Mouse (Mus musculus): ENCODE results near the gene Gale. TPM values are rescaled to one million over a fixed set of nuclear protein-coding genes. Genes with fewer than 3 reads are reported as not detected.
A peak's percentile ranks its signal among the peaks of the same experiment; 100 is the strongest.

Gene Gale
- 51.3 TPM for polyA plus RNA-seq (2012; fragmentation: generic; extraction: Trizol)

DNA sequence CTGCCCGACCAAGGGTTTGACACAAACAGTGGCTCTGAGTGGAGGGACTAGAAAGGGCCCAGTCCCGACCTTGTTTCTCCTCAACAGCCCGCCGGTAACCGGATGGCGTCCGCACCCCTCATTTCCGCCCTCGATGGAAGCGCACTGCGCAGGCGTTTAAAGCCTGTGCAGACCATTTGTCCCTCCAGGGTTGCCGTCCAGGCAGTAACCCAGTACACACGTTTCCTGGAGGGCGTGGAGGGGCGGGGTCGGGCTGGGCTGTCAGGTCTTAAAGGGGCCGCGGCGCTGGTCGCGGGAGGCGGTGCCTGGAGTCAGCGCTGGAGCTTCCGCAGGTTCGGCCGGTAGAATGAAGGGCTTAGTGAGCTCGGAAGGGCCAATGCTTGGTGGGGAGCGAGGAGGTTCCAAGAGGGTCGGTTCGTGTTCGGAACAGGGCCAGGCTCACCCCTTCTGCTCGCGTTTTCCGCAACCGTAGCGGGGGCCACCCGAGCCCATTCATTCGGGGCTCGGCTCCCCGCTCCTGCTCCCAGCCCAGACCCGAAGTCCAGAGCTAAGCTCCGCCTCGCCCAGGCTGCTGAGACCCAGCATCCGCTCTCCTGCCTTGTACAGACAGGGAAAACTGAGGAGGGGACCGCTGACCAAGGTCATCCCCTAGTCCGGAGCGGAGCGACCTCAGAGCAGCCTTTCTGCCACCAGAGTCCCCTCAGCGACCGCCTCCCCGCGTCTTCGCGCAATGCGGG lies at the start of gene Gale:
TSS of gene Gale (plus strand) at position 271 of the 737 bp plus-strand sequence.
- H3K79me2 ChIP-seq (ENCODE audit: control insufficient read depth, insufficient read depth) = no peaks in the 10 kb centered on the region
- H3K27me3 ChIP-seq (ENCODE audit: control insufficient read depth, insufficient read depth, insufficient read length) = no peaks in the 10 kb centered on the region
- peaks cover 5% of the 10 kb centered on the region for H3K36me3 ChIP-seq (ENCODE audit: control insufficient read depth, insufficient read depth)
- H3ac ChIP-seq (ENCODE audit: control insufficient read depth, insufficient read length) = peak within 1 kb of the TSS; percentile 68
- H3K4me2 ChIP-seq (ENCODE audit: low read depth) = peak within 1 kb of the TSS; percentile 99
- H3K4me3 ChIP-seq = peak within 1 kb of the TSS; percentile 97
- TF ChIP-seq TCF12 (IDR thresholded peaks at IDR 0.05; ENCODE audit: insufficient read depth, poor library complexity, severe bottlenecking) (no peak), POLR2AphosphoS2 (IDR thresholded peaks at IDR 0.05; ENCODE audit: insufficient read length, low read depth) (peak; percentile 77), POLR2A (IDR thresholded peaks at IDR 0.05; ENCODE audit: insufficient read length, low read depth) (peak; percentile 90), TCF3 (IDR thresholded peaks at IDR 0.05; ENCODE audit: insufficient read length, low read depth) (no peak)

DNA sequence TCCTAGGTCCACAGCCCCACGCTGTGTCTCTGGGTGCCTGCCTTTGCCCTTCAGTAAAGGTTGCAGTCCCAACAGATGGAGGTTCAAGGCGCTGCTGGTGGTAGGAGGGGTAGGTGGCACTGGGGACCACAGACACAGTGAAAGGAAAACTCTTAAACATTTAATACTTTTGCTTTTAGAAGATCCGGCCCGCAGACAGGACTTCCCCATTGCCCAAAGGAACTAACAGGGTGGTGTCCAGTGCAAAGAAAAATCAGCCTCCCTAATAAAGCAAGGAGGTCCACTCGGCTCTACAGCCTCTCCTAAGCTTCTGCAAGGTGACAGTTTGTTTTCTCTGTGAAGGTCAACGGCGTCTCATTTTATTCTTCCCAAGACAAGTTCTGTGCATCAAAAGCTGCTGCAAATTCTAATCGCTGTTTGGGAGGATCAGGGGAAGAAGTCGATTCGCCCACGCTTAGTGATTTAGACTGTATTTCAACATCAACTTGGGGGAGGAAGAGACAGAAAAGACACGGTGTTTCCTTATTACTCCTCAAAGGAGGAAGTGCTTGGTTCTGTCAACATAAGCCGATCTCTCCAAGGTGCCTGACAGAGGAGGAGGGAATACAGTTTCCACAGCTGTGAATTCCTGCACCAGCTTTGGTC lies 44.8 kb upstream of the Gale start:
- Histone ChIP-seq H3K79me2 (ENCODE audit: control insufficient read depth, insufficient read depth) (no peaks in the 10 kb centered on the region), H3K36me3 (ENCODE audit: control insufficient read depth, insufficient read depth) (no peaks in the 10 kb centered on the region), H3K4me2 (ENCODE audit: low read depth) (no peak overlapping the region), H3K4me3 (no peak overlapping the region), H3ac (ENCODE audit: control insufficient read depth, insufficient read length) (no peak overlapping the region), H3K27me3 (ENCODE audit: control insufficient read depth, insufficient read depth, insufficient read length) (peaks cover 21% of the 10 kb centered on the region)
- TF ChIP-seq TCF3 (IDR thresholded peaks at IDR 0.05; ENCODE audit: insufficient read length, low read depth) = no peak
- TF ChIP-seq POLR2A (IDR thresholded peaks at IDR 0.05; ENCODE audit: insufficient read length, low read depth) = no peak
- TF ChIP-seq E2F4 (IDR thresholded peaks at IDR 0.05; ENCODE audit: insufficient read depth) = no peak
- TF ChIP-seq SRF (IDR thresholded peaks at IDR 0.05; ENCODE audit: control insufficient read depth, insufficient read length, low read depth) = no peak
- no peak for TF ChIP-seq REST (IDR thresholded peaks at IDR 0.05; ENCODE audit: insufficient read depth, insufficient read length)
- no peak for TF ChIP-seq MYOD1 (IDR thresholded peaks at IDR 0.05; ENCODE audit: control insufficient read depth in 1 of 3, insufficient read length in 2 of 3, low read depth in 2 of 3)
- no peak for TF ChIP-seq MAX (IDR thresholded peaks at IDR 0.05; ENCODE audit: low read depth)

DNA sequence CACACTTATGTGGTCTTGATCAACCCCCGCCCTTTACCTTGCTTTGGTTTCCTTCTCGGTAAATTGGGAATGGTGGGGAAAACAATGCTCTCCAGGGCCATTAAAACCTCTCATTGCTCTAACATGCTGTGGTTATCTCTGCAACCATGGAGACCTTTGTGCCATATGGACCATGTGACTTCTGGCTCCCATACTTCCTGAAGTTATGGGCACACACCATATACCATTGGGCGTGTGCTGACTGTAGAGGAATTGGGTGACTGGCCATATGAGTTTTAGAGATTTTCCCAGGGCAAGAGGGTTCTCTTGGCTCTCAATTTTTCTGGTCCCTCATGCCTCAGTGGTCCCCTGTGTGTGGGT lies 44.3 kb upstream of the Gale start:
- no peak overlapping the region for H3K4me2 ChIP-seq (ENCODE audit: low read depth)
- no peak overlapping the region for H3ac ChIP-seq (ENCODE audit: control insufficient read depth, insufficient read length)
- H3K79me2 ChIP-seq (ENCODE audit: control insufficient read depth, insufficient read depth) = no peaks in the 10 kb centered on the region
- peaks cover 21% of the 10 kb centered on the region for H3K27me3 ChIP-seq (ENCODE audit: control insufficient read depth, insufficient read depth, insufficient read length)
- TF ChIP-seq MAX (IDR thresholded peaks at IDR 0.05; ENCODE audit: low read depth) (no peak), MYOG (IDR thresholded peaks at IDR 0.05; ENCODE audit: control insufficient read depth in 1 of 3, insufficient read depth in 1 of 3, insufficient read length in 2 of 3, low read depth in 2 of 3) (no peak), TCF3 (IDR thresholded peaks at IDR 0.05; ENCODE audit: insufficient read length, low read depth) (no peak), MYOD1 (IDR thresholded peaks at IDR 0.05; ENCODE audit: control insufficient read depth in 1 of 3, insufficient read length in 2 of 3, low read depth in 2 of 3) (no peak), POLR2AphosphoS2 (IDR thresholded peaks at IDR 0.05; ENCODE audit: insufficient read length, low read depth) (no peak), USF1 (IDR thresholded peaks at IDR 0.05; ENCODE audit: low read depth) (no peak), SRF (IDR thresholded peaks at IDR 0.05; ENCODE audit: control insufficient read depth, insufficient read length, low read depth) (no peak), REST (IDR thresholded peaks at IDR 0.05; ENCODE audit: insufficient read depth, insufficient read length) (no peak), CEBPB (IDR thresholded peaks at IDR 0.05; ENCODE audit: insufficient read depth, poor library complexity, severe bottlenecking) (no peak), POLR2A (IDR thresholded peaks at IDR 0.05; ENCODE audit: insufficient read length, low read depth) (no peak), E2F4 (IDR thresholded peaks at IDR 0.05; ENCODE audit: insufficient read depth) (no peak)
- H3K4me3 ChIP-seq = no peak overlapping the region
- no peaks in the 10 kb centered on the region for H3K36me3 ChIP-seq (ENCODE audit: control insufficient read depth, insufficient read depth)

DNA sequence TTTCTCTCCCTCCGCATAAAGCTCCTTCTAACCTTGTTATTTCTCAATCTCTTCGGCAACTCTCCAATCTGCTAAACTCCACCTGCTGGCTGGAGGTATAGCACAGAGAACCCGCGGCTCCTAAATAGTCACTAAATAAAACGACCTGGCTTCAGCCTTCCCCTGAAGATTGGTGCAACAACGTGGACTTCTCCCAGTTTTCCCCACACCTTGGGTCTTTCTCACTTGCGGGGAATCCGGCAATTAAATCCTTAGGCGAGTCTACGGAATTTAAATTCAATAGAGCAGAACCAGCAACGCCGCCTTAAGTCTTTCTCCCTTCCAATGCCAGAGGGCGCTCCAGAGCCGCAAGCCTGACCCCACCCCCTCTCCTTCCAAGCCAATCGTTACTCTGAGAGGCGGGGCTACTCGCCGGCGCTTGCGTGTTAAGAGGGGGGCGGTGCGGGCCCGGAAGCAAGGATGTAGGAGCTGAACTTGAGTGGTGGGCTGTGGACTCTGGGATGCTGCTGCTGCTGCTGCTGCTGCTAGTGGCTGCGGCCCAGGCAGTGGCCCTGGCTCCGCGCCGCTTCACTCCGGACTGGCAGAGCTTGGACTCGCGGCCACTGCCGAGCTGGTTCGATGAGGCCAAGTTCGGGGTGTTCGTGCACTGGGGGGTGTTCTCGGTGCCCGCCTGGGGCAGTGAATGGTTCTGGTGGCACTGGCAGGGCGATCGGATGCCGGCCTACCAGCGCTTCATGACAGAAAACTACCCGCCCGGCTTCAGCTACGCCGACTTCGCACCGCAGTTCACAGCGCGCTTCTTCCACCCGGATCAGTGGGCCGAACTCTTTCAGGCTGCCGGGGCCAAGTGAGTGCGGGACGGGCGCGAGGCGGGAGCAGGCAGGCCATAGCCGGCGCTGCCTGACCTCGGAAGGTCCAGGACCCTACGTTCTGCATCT lies 43.0 kb upstream of the Gale start, which contains the start of gene Fuca1:
TSS of gene Fuca1 (plus strand) at position 432 of the 938 bp plus-strand sequence.
- TF ChIP-seq MYOD1 (IDR thresholded peaks at IDR 0.05; ENCODE audit: control insufficient read depth in 1 of 3, insufficient read length in 2 of 3, low read depth in 2 of 3) (no peak), POLR2A (IDR thresholded peaks at IDR 0.05; ENCODE audit: insufficient read length, low read depth) (peak; percentile 83), CEBPB (IDR thresholded peaks at IDR 0.05; ENCODE audit: insufficient read depth, poor library complexity, severe bottlenecking) (no peak), MAX (IDR thresholded peaks at IDR 0.05; ENCODE audit: low read depth) (no peak), SRF (IDR thresholded peaks at IDR 0.05; ENCODE audit: control insufficient read depth, insufficient read length, low read depth) (peak; percentile 26), USF1 (IDR thresholded peaks at IDR 0.05; ENCODE audit: low read depth) (no peak), POLR2AphosphoS2 (IDR thresholded peaks at IDR 0.05; ENCODE audit: insufficient read length, low read depth) (peak; percentile 77), MYOG (IDR thresholded peaks at IDR 0.05; ENCODE audit: control insufficient read depth in 1 of 3, insufficient read depth in 1 of 3, insufficient read length in 2 of 3, low read depth in 2 of 3) (peak in 1 of 3 experiments; percentile 7), REST (IDR thresholded peaks at IDR 0.05; ENCODE audit: insufficient read depth, insufficient read length) (no peak), TCF12 (IDR thresholded peaks at IDR 0.05; ENCODE audit: insufficient read depth, poor library complexity, severe bottlenecking) (no peak), TCF3 (IDR thresholded peaks at IDR 0.05; ENCODE audit: insufficient read length, low read depth) (no peak), E2F4 (IDR thresholded peaks at IDR 0.05; ENCODE audit: insufficient read depth) (no peak)
- peak within 1 kb of the TSS; percentile 47 for H3K4me3 ChIP-seq
- H3K79me2 ChIP-seq (ENCODE audit: control insufficient read depth, insufficient read depth) = no peaks in the 10 kb centered on the region
- H3K36me3 ChIP-seq (ENCODE audit: control insufficient read depth, insufficient read depth) = no peaks in the 10 kb centered on the region
- peaks cover 21% of the 10 kb centered on the region for H3K27me3 ChIP-seq (ENCODE audit: control insufficient read depth, insufficient read depth, insufficient read length)
- H3K4me2 ChIP-seq (ENCODE audit: low read depth) = peak within 1 kb of the TSS; percentile 98
- H3ac ChIP-seq (ENCODE audit: control insufficient read depth, insufficient read length) = peak within 1 kb of the TSS; percentile 26

Measured in myocyte (in vitro differentiated cells).